Mouse (Mus musculus): ENCODE measurements around the gene Defb42. TPM values are rescaled to one million over a fixed set of nuclear protein-coding genes. Genes with fewer than 3 reads are reported as not detected.

The Defb42 gene
- polyA plus RNA-seq (2012; rRNA removed; ENCODE audit: low replicate concordance): 0.70 TPM in 1 of 2 replicates, not detected in the other

DNA sequence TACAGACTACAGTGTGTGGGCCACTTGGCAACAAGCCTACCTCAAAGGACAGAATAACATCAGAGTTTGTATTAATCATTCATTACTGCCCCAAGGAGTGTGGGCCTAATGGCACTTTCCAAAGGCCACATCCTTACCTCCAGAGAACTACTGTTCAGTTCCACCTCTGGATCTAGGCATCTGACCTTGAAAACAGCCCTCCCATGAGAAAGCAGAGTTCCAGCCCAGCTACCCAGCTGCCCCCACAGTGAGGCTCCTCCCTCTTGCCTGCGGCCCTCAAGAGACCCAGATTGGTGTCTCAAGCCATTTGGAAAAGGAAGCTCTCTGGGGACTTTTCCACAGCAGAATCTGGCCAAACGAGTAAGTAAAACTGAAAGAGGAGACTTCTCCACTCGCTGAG is at the start of gene Defb42:
TSS of gene Defb42 (plus strand) at position 301 of the 400 bp plus-strand sequence.

DNA sequence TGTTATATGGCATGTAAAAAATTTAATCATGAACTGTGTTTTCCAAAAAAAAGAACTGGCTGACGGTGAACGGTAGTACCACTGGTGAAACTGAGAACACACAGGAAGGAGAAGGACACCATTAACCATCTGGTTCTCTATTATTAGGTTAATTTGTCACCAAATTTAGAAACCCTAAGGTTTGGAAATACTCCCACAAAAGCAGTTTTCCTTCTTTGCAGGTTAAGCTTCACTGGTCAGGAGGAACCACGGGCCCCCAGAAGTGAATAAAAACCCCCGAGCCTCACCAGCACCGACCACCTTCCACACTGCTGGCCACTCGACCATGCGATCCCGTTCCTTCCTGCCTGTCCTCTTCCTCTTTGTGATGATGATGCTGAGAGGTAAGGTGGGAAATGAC is 49.0 kb upstream of the Defb42 start, which contains the start of gene Defb47:
TSS of gene Defb47 (plus strand) at position 301 of the 400 bp plus-strand sequence.

DNA sequence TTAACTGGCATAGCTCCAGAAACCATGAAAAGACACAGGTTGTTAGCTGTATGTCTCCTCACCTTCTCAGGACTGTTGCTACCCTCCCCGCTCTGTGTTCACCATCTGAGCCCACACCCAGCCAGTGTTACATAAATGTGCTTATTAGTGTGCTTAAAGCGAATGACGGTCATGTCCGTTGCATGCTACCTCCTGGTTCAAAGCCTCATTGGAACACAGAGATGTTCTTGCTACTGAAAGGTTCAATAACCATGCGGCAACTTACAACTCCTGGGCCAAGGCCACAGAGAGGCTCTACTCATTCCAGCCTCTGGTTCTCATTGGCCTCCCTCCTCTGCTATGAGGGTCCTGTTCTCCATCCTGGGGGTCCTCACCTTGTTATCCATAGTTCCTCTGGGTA is 35.3 kb upstream of the Defb42 start, which contains the start of gene Defb43:
TSS of gene Defb43 (plus strand) at position 301 of the 400 bp plus-strand sequence.

DNA sequence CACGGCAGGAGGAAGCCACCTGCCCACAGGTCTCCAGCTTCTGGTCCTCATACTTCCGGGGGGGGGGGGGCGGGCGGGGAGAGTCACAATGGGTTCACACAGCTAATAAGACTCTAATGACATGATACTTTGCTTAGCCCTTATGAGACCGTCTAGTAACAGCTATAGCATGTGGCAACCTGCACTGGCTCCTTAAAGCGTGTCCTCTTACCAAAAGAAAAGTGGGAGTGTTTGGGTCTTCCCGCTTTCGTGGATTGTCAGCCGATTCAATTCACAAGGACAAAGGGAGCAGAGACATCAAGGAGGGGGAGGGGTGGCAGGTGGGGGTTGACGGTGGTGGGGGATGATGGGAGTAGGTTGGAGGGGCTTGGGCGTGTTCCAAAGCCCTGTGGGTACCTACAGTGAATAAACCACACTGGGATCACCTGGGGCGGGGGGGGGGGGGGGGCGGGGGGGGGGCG is 3.1 kb downstream of the Defb42 start, which contains the start of gene Defb30:
TSS of gene Defb30 (minus strand) at position 51 of the 461 bp plus-strand sequence.

Other genes starting within 250 kb of the Defb42 start
- 8.0 and 13.1 TPM in 2 replicates for gene Wdfy2, start 209.3 kb upstream of the Defb42 start, polyA plus RNA-seq (2012; rRNA removed; ENCODE audit: low replicate concordance)
- not detected in 2 replicates for gene Defb48, start 62.5 kb upstream of the Defb42 start, polyA plus RNA-seq (2012; rRNA removed; ENCODE audit: low replicate concordance)
- not detected in 2 replicates for gene Defb47, start 48.9 kb upstream of the Defb42 start, polyA plus RNA-seq (2012; rRNA removed; ENCODE audit: low replicate concordance)
- not detected in 2 replicates for gene Defb43, start 35.2 kb upstream of the Defb42 start, polyA plus RNA-seq (2012; rRNA removed; ENCODE audit: low replicate concordance)
- gene Defb30, start 3.0 kb downstream of the Defb42 start, polyA plus RNA-seq (2012; rRNA removed; ENCODE audit: low replicate concordance): 0.20 TPM in 1 of 2 replicates, not detected in the other